Mouse (Mus musculus) small intestine, adult 2 months (tissue): ENCODE results near the gene Cep128.

ENCODE experiments used
- CTCF ChIP-seq: fragments of 200-500 bp; IDR thresholded peaks from 2 replicates; pipeline ENCODE4 v1.5.1; 2012; ENCODE audit warnings: low read depth, mild to moderate bottlenecking, control low read depth, inconsistent platforms, low read length, moderate library complexity, mixed read lengths; ENCODE audit not compliant: insufficient replicate concordance, insufficient read length; ENCODE audit errors: extremely low read depth
- POLR2A ChIP-seq: fragments of 200-500 bp; IDR thresholded peaks from 2 replicates; pipeline ENCODE4 v1.6.1; 2012; ENCODE audit warnings: low read depth, mild to moderate bottlenecking, control low read depth, inconsistent platforms, low read length, moderate library complexity

- no peak for TF ChIP-seq CTCF
- TF ChIP-seq POLR2A = no peak
Observed at GRCm38 (mm10) chr12:91096197-91096596, 288.0 kb downstream of the Cep128 start.
